Mouse (Mus musculus): Measurements from ENCODE around the gene Slc22a23. TPM values are rescaled to one million over a fixed set of nuclear protein-coding genes. Genes with fewer than 3 reads are reported as not detected.
A peak's percentile ranks its signal among the peaks of the same experiment; 100 is the strongest.

The Slc22a23 gene
- polyA plus RNA-seq, 1 experiment from 2014 or later = 3.6 TPM

DNA sequence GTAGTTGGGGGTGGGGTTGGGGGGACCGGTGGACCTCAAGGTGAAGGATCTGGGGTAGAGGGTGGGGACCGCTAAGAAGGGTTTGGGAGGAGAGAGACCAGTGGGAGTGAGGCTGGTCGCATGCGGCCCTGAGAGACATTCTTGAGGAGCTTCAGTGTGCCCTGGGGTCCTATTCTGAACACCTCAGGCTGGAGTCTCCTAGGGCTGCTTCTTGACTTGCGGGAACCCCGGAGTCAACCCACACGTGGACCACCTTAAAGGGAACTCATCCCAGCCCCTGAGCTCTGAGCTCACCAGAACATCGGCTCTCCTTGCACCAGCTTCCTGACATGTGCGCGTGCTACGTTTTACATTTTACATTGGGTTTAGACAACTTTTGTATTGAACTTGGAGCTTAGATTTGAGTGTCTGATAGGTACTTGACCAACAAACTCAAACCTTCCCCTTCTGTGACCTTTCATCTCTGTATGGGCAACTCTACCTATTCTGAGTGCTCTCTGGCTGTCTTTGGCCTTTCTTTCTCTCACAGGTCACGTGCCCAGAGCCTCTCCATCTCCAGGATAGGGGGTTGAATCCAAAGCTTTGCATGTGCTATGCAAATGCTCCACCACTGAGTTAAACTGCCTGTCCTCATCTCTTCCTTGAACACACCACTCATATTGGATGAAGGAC is 181.5 kb downstream of the Slc22a23 start:
- H3K4me3 ChIP-seq (replicated peaks; ENCODE audit: low read length) = peak overlapping the region; percentile 91
- H3K27ac ChIP-seq (ENCODE audit: low read length) = peak overlapping the region; percentile 97; the same call in 1 of the 2 replicates
- no peaks in the 10 kb centered on the region for H3K27me3 ChIP-seq (ENCODE audit: control insufficient read depth, insufficient read depth, low read length)
- no peaks in the 10 kb centered on the region; the same call in 1 of the 2 replicates for H3K9me3 ChIP-seq (replicated peaks; ENCODE audit: control insufficient read depth, low read length)
- peak overlapping the region; percentile 85 for H3K9ac ChIP-seq (ENCODE audit: low read length)
- H3K36me3 ChIP-seq (ENCODE audit: control insufficient read depth, insufficient read depth, low read length) = peaks cover 6% of the 10 kb centered on the region; the same call in 1 of the 2 replicates
- peak overlapping the region; percentile 83 for H3K4me2 ChIP-seq (ENCODE audit: low read depth, low read length)
- 33% methylated on average over 12 of the region's 12 CpGs for WGBS
- ATAC-seq (ENCODE audit: insufficient read depth, low FRiP score) = no peak
- peaks cover 10% of the 10 kb centered on the region; the same call in 1 of the 2 replicates for H3K4me1 ChIP-seq (ENCODE audit: control insufficient read depth, insufficient read depth, low read length)

DNA sequence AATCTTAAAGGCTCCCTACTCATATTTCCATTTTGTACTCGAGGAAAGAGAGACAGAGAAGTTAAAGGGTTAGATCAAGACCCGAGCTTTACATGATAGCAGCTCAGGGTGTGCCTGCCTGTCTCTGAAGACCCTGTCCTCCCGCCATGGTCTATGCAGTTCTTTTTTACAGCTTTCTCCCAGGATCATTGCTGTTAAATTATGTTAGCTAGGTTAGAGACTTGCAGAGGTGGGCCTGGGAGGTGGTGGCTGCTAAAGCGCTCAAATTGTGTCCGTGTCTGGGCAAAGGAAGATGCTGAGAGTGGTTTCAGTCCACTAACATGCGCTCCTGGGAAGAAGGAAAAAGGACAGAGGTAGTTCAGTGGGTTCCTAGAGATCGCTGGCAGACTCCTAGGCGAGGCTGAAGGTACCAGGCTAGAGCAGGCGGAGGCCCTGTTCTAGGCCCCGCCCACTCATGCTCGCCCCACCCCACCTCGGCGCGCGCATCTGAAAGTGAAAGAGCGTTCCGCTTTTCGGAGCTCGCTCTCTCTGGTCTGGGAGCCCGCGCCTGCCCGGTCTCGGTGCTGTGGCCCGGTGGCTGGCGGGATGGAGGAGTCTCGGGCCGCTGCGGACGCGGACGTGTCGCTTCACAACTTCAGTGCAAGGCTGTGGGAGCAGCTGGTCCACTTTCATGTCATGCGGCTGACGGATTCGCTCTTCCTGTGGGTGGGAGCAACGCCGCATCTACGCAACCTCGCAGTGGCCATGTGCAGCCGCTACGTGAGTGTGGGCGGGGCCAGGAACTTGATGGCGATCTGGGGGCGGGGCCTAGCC is 182.3 kb downstream of the Slc22a23 start, which contains the start of gene Psmg4:
Psmg4 (plus strand) TSS at position 474 of the 813 bp plus-strand sequence.
- Histone ChIP-seq H3K4me1 (ENCODE audit: control insufficient read depth, insufficient read depth, low read length) (peaks cover 10% of the 10 kb centered on the region; the same call in 1 of the 2 replicates), H3K4me3 (replicated peaks; ENCODE audit: low read length) (peak within 1 kb of the TSS; percentile 91), H3K27me3 (ENCODE audit: control insufficient read depth, insufficient read depth, low read length) (no peaks in the 10 kb centered on the region), H3K36me3 (ENCODE audit: control insufficient read depth, insufficient read depth, low read length) (peaks cover 6% of the 10 kb centered on the region; the same call in 1 of the 2 replicates), H3K9me3 (replicated peaks; ENCODE audit: control insufficient read depth, low read length) (no peaks in the 10 kb centered on the region; the same call in 1 of the 2 replicates), H3K27ac (ENCODE audit: low read length) (peak within 1 kb of the TSS; percentile 97), H3K4me2 (ENCODE audit: low read depth, low read length) (peak within 1 kb of the TSS; percentile 83), H3K9ac (ENCODE audit: low read length) (peak within 1 kb of the TSS; percentile 85)
- WGBS = 3% methylated on average over 44 of the region's 44 CpGs
- ATAC-seq (ENCODE audit: insufficient read depth, low FRiP score) = peak; percentile 97

DNA sequence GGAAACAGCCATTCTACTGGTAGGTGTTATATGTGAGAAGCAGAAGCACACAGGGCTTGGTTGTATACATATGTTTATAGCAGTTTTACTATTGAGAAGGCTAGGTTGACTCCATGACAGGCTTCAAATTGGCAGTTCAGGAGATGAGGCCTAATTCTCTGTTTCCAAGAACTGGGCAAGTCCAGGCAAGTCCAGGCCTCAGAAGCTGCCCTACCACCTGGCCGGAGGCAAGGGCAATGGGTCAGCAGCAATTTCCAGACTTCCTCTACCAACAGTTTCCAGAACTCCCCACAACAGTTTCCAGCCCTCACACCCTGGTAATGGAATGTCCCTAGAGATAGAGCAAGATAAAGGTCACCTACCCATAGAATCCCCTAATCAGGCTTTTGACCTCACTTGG is 185.1 kb downstream of the Slc22a23 start:
- H3K27me3 ChIP-seq (ENCODE audit: control insufficient read depth, insufficient read depth, low read length) = no peaks in the 10 kb centered on the region
- no peaks in the 10 kb centered on the region for H3K36me3 ChIP-seq (ENCODE audit: control insufficient read depth, insufficient read depth, low read length)
- H3K9ac ChIP-seq (ENCODE audit: low read length) = no peak overlapping the region
- no peak overlapping the region for H3K27ac ChIP-seq (ENCODE audit: low read length)
- H3K4me1 ChIP-seq (ENCODE audit: control insufficient read depth, insufficient read depth, low read length) = peaks cover 14% of the 10 kb centered on the region
- no peak overlapping the region for H3K4me3 ChIP-seq (replicated peaks; ENCODE audit: low read length)
- no peak for ATAC-seq (ENCODE audit: insufficient read depth, low FRiP score)
- H3K9me3 ChIP-seq (replicated peaks; ENCODE audit: control insufficient read depth, low read length) = no peaks in the 10 kb centered on the region
- 74% methylated on average over 1 of the region's 1 CpGs for WGBS
- no peak overlapping the region for H3K4me2 ChIP-seq (ENCODE audit: low read depth, low read length)

DNA sequence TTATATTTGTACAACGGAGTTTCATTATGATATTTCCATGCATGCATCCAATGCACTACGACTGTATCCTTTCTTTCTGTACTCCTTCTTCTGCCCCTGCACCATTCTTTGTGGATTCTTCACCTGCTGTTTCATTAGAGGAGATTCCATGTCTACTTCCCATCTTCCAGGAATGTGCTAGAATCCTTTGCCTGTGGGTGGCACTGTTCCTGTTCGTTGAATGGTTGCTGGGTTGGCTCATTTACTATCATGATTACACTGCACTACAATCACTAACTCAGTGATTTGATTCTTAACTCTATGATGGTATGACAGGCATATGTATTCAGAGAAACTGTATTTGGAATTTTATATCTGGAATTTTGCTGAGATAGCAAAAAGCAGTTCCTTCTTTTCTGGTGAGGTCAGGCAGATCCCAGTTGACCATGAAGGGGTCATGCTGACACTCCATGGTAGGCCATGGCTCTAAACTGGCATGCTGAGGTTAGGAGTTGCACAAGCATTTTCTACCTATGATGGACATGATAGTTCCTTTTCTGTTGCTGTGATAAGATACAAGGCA is 187.3 kb downstream of the Slc22a23 start:
- Histone ChIP-seq H3K4me3 (replicated peaks; ENCODE audit: low read length) (no peak overlapping the region), H3K27ac (ENCODE audit: low read length) (no peak overlapping the region), H3K4me2 (ENCODE audit: low read depth, low read length) (no peak overlapping the region), H3K27me3 (ENCODE audit: control insufficient read depth, insufficient read depth, low read length) (no peaks in the 10 kb centered on the region), H3K4me1 (ENCODE audit: control insufficient read depth, insufficient read depth, low read length) (peaks cover 12% of the 10 kb centered on the region; the same call in 1 of the 2 replicates), H3K36me3 (ENCODE audit: control insufficient read depth, insufficient read depth, low read length) (no peaks in the 10 kb centered on the region), H3K9ac (ENCODE audit: low read length) (no peak overlapping the region), H3K9me3 (replicated peaks; ENCODE audit: control insufficient read depth, low read length) (no peaks in the 10 kb centered on the region)
- 83% methylated on average over 3 of the region's 3 CpGs for WGBS
- ATAC-seq (ENCODE audit: insufficient read depth, low FRiP score) = no peak

DNA sequence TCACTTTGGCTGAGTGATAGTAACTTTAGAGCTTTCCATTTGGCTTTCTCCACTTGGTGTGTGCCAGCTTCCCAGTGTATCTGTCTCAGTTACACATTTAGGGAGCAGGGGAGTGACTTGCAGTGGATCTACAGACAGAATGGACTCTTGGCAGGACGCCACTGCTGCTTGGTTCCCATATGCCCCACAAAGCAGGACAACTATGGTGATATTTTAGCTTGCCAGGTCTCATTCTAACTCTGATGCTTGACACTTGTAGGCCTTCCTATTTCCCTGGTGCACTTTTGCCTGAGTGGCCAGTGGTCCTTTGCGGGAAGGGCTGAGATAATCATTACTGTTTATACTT is 188.2 kb downstream of the Slc22a23 start:
- no peak overlapping the region for H3K4me2 ChIP-seq (ENCODE audit: low read depth, low read length)
- 77% methylated on average over 2 of the region's 2 CpGs for WGBS
- no peak overlapping the region for H3K4me3 ChIP-seq (replicated peaks; ENCODE audit: low read length)
- peaks cover 9% of the 10 kb centered on the region; the same call in 1 of the 2 replicates for H3K4me1 ChIP-seq (ENCODE audit: control insufficient read depth, insufficient read depth, low read length)
- H3K9ac ChIP-seq (ENCODE audit: low read length) = no peak overlapping the region
- no peaks in the 10 kb centered on the region for H3K27me3 ChIP-seq (ENCODE audit: control insufficient read depth, insufficient read depth, low read length)
- no peaks in the 10 kb centered on the region for H3K9me3 ChIP-seq (replicated peaks; ENCODE audit: control insufficient read depth, low read length)
- H3K36me3 ChIP-seq (ENCODE audit: control insufficient read depth, insufficient read depth, low read length) = no peaks in the 10 kb centered on the region
- no peak for ATAC-seq (ENCODE audit: insufficient read depth, low FRiP score)
- no peak overlapping the region for H3K27ac ChIP-seq (ENCODE audit: low read length)

DNA sequence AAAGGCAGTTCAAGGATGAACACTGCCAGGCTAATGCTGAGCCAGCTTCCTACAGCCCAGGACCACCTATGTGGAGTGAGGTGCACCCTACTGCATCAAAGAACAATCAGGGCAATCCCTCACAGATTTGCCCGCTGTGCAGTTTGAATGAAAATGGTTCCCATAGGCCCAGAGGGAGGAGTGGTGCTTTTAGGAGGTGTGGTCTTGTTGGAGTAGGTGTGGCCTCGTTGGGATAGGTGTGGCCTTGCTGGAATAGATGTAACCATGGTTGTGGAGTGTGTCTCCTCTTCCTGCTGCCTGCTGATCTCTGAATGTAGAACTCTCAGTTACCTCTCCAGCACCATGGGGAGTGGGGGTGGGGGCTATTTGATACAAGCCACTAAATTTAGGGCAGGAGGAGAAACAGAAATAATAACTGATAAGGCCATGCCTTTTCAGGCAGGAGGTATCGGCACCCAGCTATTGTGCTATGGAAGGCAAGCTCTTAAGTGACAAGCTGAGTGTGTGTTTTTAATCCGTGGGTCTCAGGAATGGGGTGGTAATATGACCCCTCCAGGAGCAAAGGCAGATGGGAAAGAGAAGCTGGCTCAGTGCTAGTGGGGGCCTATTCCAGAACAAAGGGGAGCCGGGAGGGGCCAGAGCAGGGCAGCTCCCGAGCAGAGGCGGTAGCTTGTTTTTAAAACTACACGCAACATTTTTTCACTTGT is 188.7 kb downstream of the Slc22a23 start:
- no peaks in the 10 kb centered on the region for H3K36me3 ChIP-seq (ENCODE audit: control insufficient read depth, insufficient read depth, low read length)

DNA sequence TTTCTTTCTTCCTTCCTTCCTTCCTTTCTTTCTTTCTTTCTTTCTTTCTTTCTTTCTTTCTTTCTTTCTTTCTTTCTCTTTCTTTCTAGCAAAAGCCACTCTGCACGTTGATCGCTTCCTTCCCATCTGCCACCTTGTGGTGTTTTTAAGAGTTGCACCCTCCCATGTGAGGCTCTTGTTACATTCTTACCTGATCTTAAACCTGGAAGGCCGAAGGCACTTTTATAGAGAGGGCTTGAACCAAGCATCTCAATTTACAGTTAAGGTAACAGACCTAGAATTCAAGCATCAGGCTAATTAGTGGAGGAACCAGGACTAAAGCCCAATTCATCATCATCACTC is 190.1 kb downstream of the Slc22a23 start:
- H3K9me3 ChIP-seq (replicated peaks; ENCODE audit: control insufficient read depth, low read length) = no peaks in the 10 kb centered on the region
- peak overlapping the region; percentile 44 for H3K4me2 ChIP-seq (ENCODE audit: low read depth, low read length)
- H3K27ac ChIP-seq (ENCODE audit: low read length) = 0 out of 2 replicates have a peak overlapping the region, but pooled peaks have one; percentile 57
- no peaks in the 10 kb centered on the region for H3K27me3 ChIP-seq (ENCODE audit: control insufficient read depth, insufficient read depth, low read length)
- no peak for ATAC-seq (ENCODE audit: insufficient read depth, low FRiP score)
- 27% methylated on average over 3 of the region's 3 CpGs for WGBS
- H3K36me3 ChIP-seq (ENCODE audit: control insufficient read depth, insufficient read depth, low read length) = no peaks in the 10 kb centered on the region
- peak overlapping the region; percentile 36; the same call in 1 of the 2 replicates for H3K9ac ChIP-seq (ENCODE audit: low read length)
- peaks cover 12% of the 10 kb centered on the region; the same call in 1 of the 2 replicates for H3K4me1 ChIP-seq (ENCODE audit: control insufficient read depth, insufficient read depth, low read length)
- H3K4me3 ChIP-seq (replicated peaks; ENCODE audit: low read length) = peak overlapping the region; percentile 29

More for the DNA sequence above, 188.7 kb downstream of the Slc22a23 start:
- Histone ChIP-seq H3K4me1 (ENCODE audit: control insufficient read depth, insufficient read depth, low read length) (peaks cover 9% of the 10 kb centered on the region; the same call in 1 of the 2 replicates), H3K4me2 (ENCODE audit: low read depth, low read length) (no peak overlapping the region), H3K27me3 (ENCODE audit: control insufficient read depth, insufficient read depth, low read length) (no peaks in the 10 kb centered on the region), H3K9ac (ENCODE audit: low read length) (no peak overlapping the region), H3K9me3 (replicated peaks; ENCODE audit: control insufficient read depth, low read length) (no peaks in the 10 kb centered on the region), H3K4me3 (replicated peaks; ENCODE audit: low read length) (no peak overlapping the region), H3K27ac (ENCODE audit: low read length) (no peak overlapping the region)
- no peak for ATAC-seq (ENCODE audit: insufficient read depth, low FRiP score)
- 47% methylated on average over 8 of the region's 8 CpGs for WGBS

DNA sequence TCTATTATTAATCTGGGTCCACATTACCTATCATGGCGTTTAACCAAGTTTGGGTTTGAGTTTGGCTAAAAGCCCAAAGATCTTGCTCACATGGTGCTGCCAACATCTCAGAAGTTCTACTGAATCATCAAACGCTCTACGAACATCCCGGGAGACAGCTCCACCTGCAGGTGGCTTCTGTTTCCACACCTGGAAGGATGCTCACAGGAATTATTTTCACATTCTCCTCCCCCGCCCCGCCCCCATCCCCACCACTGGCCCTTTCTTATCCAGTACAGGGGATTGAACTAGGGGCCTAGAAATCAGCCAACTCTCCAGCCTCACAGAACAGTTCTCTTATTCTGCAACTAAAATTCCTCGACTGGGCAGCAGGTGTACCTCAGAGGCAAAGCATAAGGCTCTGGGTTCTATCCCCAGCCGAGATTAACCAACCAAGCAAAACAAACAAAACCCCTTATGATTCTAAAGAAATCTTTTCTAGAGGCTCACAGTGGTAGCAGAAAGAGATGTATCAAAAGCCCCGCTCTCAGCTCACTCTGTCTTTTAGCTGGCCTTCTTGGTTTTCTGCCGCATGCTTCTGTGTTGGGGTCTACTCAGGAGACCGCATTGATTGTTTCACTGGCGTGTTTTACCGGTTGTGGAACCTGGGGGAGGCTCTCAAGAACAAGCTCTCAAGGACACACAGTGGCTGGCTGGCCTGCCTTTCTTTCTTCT is 190.6 kb downstream of the Slc22a23 start:
- Histone ChIP-seq H3K4me2 (ENCODE audit: low read depth, low read length) (peak overlapping the region; percentile 44), H3K9ac (ENCODE audit: low read length) (peak overlapping the region; percentile 36; the same call in 1 of the 2 replicates), H3K27me3 (ENCODE audit: control insufficient read depth, insufficient read depth, low read length) (no peaks in the 10 kb centered on the region), H3K9me3 (replicated peaks; ENCODE audit: control insufficient read depth, low read length) (no peaks in the 10 kb centered on the region), H3K36me3 (ENCODE audit: control insufficient read depth, insufficient read depth, low read length) (no peaks in the 10 kb centered on the region), H3K4me3 (replicated peaks; ENCODE audit: low read length) (peak overlapping the region; percentile 29), H3K27ac (ENCODE audit: low read length) (peak overlapping the region; percentile 57; the same call in 1 of the 2 replicates), H3K4me1 (ENCODE audit: control insufficient read depth, insufficient read depth, low read length) (peaks cover 13% of the 10 kb centered on the region; the same call in 1 of the 2 replicates)
- 45% methylated on average over 13 of the region's 13 CpGs for WGBS
- peak; percentile 54; the same call in 1 of the 2 replicates for ATAC-seq (ENCODE audit: insufficient read depth, low FRiP score)

Measured in stomach, embryonic 16.5 days (tissue).